Mouse (Mus musculus) C2C12 (cell line): ENCODE measurements around the gene Adcy10.

Source experiments
- CEBPB ChIP-seq: IDR thresholded peaks from one replicate; pipeline ENCODE4 v1.6.1; 2011; ENCODE audit warnings: low read depth, mild to moderate bottlenecking, control low read depth, moderate library complexity
- CTCF ChIP-seq: IDR thresholded peaks from one replicate; pipeline ENCODE4 v1.5.1; 2011; ENCODE audit not compliant: control insufficient read depth, insufficient read depth, insufficient read length
- MAX ChIP-seq: IDR thresholded peaks from one replicate; pipeline ENCODE4 v1.6.1; 2011; ENCODE audit warnings: mild to moderate bottlenecking, control low read depth
- USF1 ChIP-seq: IDR thresholded peaks from one replicate; pipeline ENCODE4 v1.6.1; 2011; ENCODE audit warnings: low read depth, mild to moderate bottlenecking, control low read depth, moderate library complexity

GRCm38 (mm10) chr1:165616652-165617051 lies 131.7 kb downstream of the Adcy10 start:
- TF ChIP-seq CEBPB (no peak), CTCF (no peak), USF1 (no peak), MAX (no peak)
